Mouse (Mus musculus) forebrain, embryonic 13.5 days (tissue): ENCODE data around the gene Fkbp5. TPM values are rescaled to one million over a fixed set of nuclear protein-coding genes. Genes with fewer than 3 reads are reported as not detected.

Source experiments
- ATAC-seq: fragments of 200-750 bp; cut with Nextera tagmentation; 2 replicates; pipeline ENCODE4 v1.8.0; 2017
- H3K27ac ChIP-seq: fragments of 300-500 bp; sonication (generic); 2 replicates; pipeline ENCODE4 v1.5.1; 2015; ENCODE audit warnings: inconsistent platforms, mild to moderate bottlenecking, moderate library complexity
- H3K27me3 ChIP-seq: fragments of 300-500 bp; sonication (generic); 2 replicates; pipeline ENCODE4 v1.6.1; 2015; ENCODE audit warnings: mild to moderate bottlenecking, inconsistent platforms
- H3K36me3 ChIP-seq: fragments of 300-500 bp; sonication (generic); 2 replicates; pipeline ENCODE4 v1.6.1; 2015; ENCODE audit warnings: mild to moderate bottlenecking, inconsistent platforms; ENCODE audit not compliant: poor library complexity, severe bottlenecking
- H3K4me1 ChIP-seq: fragments of 300-500 bp; sonication (generic); 2 replicates; pipeline ENCODE4 v1.6.1; 2015; ENCODE audit warnings: inconsistent platforms
- H3K4me2 ChIP-seq: fragments of 300-500 bp; sonication (generic); 2 replicates; pipeline ENCODE4 v1.6.1; 2015; ENCODE audit warnings: inconsistent platforms, mild to moderate bottlenecking, moderate library complexity
- H3K4me3 ChIP-seq: fragments of 300-500 bp; sonication (generic); 2 replicates; pipeline ENCODE4 v1.5.1; 2015; ENCODE audit warnings: mild to moderate bottlenecking, inconsistent platforms
- H3K9ac ChIP-seq: fragments of 300-500 bp; sonication (generic); 2 replicates; pipeline ENCODE4 v1.6.1; 2015; ENCODE audit warnings: mild to moderate bottlenecking, inconsistent platforms
- H3K9me3 ChIP-seq: fragments of 300-500 bp; sonication (generic); replicated peaks from 2 replicates; pipeline ENCODE4 v1.6.1; 2016; ENCODE audit warnings: inconsistent platforms
- WGBS: fragments of 180-500 bp; shearing (Covaris S2); methylation state at CpG from one replicate; pipeline ENCODE4 v1.1.7; 2015; 5-methylcytosine and 5-hydroxymethylcytosine counted together
- polyA plus RNA-seq: library from polyadenylated mRNA; unstranded; fragments of >200 nt; fragmentation: Nextera tagmentation; extraction: Ambion mirVana; gene quantifications from 2 replicates; pipeline ENCODE4 v1.2.1, GENCODE M21; 2015

The Fkbp5 gene
- polyA plus RNA-seq, 1 experiment from 2014 or later = 29.4 TPM

DNA sequence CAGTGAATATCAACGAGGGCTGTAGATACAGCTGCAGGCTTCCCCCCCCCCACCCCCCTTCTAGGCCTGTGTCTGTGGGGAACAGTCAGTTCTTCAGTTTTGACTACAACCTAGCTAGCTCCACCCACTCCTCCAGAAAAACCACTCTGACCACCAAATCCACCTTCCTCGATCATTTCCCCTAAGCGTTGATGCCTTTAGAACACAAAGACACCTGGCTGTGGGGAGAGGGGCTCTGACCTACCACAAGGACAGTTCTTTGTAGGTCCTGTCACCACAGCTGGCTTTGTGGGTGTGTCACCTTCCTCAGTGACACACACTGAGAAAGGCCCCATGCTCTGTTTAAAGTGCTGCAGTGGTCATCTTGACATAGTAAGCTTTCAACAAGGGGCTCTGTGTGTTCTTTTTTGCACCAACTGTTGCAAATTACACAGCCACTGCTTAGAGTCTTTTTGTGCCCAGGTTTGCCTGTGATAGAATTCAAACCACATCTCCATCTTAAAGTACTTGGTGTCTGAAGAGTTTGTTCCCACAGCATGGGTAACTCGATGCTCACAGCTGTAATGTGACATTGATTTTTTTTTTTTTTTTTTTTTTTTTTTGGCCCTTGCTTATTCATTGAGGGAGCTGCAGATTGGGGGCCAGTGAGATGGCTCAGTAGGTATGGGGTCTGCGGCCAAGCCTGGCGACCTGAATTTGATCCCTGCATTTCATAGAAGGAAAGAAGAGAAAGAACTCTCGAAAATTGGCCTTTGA, 28.9 kb downstream of the Fkbp5 start:
- WGBS = 77% methylated on average over 7 of the region's 7 CpGs

DNA sequence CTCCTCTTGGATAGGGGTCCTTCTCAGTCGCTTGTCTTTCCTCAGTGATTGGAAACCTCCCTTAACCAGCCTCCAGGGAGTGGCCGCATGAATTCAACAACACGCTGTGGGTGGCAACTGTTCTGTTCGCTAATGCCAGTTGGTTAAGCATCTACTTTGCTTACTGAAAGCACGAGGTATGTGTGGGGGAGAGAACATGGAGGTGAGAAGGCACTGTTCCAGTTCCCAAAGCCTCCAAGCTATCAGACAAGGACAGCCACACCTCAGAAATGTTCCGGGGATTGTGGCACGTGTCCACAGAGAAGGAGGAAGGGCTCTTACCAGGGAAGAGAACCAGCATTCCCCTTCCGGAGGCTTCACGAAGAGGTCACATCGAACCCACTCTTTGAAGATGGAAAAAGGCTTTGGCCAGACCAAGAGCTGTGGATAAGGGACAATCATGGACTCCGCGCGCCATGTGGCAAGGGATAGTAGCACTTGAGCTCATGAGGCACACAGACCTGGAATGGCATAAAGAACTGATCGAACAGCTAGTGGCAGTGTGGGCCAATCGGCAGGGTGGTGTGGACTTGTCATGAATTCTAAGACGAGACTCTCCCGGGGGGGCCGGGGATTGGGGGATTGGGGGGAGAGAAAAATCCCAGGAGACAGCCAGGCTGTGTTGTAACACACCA, 29.6 kb downstream of the Fkbp5 start:
- H3K9me3 ChIP-seq = no peaks in the 10 kb centered on the region
- ATAC-seq = no peak

More for the DNA sequence above, 28.9 kb downstream of the Fkbp5 start:
- Histone ChIP-seq H3K4me3 (no peak overlapping the region), H3K9ac (no peak overlapping the region), H3K9me3 (no peaks in the 10 kb centered on the region), H3K36me3 (no peaks in the 10 kb centered on the region), H3K27me3 (no peaks in the 10 kb centered on the region), H3K4me1 (peaks cover 16% of the 10 kb centered on the region), H3K27ac (no peak overlapping the region), H3K4me2 (no peak overlapping the region)
- no peak for ATAC-seq

DNA sequence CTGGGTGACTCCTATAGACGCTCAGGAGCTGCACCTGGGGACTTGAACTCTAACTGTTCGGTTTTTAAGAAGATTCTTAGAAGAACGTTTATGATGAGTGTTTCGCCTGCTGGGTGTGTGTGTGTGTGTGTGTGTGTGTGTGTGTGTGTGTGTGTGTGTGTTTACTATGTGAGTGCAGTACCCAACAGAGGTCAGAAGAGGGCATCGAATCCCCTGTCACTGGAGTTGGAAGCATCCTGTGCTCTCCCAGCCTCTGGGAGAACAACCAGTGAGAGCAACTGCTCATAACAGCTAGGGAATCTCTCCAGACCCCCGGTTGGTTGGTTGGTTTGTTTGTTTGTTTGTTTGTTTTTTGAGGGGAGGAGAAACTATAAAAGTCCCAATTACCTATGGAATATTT, 30.6 kb downstream of the Fkbp5 start:
- no peak for ATAC-seq
- Histone ChIP-seq H3K9ac (no peak overlapping the region), H3K4me2 (peak overlapping the region; percentile 75), H3K9me3 (no peaks in the 10 kb centered on the region), H3K27ac (no peak overlapping the region), H3K4me1 (peaks cover 15% of the 10 kb centered on the region), H3K27me3 (no peaks in the 10 kb centered on the region), H3K4me3 (no peak overlapping the region), H3K36me3 (no peaks in the 10 kb centered on the region)
- WGBS = 77% methylated on average over 6 of the region's 6 CpGs

More for the DNA sequence above, 29.6 kb downstream of the Fkbp5 start:
- Histone ChIP-seq H3K27ac (no peak overlapping the region), H3K4me1 (peaks cover 16% of the 10 kb centered on the region), H3K4me2 (no peak overlapping the region), H3K4me3 (no peak overlapping the region), H3K9ac (no peak overlapping the region), H3K36me3 (no peaks in the 10 kb centered on the region), H3K27me3 (no peaks in the 10 kb centered on the region)
- WGBS = 94% methylated on average over 17 of the region's 18 CpGs

DNA sequence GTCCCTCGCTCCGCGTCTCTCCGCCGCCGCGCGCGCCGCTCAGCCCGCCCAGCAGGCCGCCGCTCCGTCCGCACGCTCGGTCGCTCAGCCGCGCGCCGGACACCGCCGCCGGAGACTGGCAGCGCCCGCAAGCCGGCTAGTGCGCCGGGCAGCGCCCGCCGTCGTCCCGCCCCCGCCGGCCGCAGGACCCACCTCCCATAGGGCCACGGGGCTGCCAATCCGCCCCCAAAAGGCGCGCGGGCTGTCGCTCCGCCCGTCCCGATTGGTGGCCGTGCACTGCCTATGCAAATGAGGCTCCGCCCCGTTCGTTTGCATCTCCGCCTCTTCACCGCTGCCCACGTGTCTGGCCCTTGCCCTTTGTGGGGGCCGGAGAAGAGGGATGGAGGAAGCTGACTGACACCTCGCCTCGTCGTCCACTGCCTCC, 31.3 kb downstream of the Fkbp5 start:
- Histone ChIP-seq H3K4me2 (peak overlapping the region; percentile 75), H3K27ac (peak overlapping the region; percentile 91), H3K9ac (peak overlapping the region; percentile 85), H3K9me3 (no peaks in the 10 kb centered on the region), H3K4me1 (peaks cover 12% of the 10 kb centered on the region), H3K4me3 (peak overlapping the region; percentile 89), H3K36me3 (no peaks in the 10 kb centered on the region), H3K27me3 (no peaks in the 10 kb centered on the region)
- under 1% methylated on average over 30 of the region's 58 CpGs for WGBS
- peak; percentile 99 for ATAC-seq

DNA sequence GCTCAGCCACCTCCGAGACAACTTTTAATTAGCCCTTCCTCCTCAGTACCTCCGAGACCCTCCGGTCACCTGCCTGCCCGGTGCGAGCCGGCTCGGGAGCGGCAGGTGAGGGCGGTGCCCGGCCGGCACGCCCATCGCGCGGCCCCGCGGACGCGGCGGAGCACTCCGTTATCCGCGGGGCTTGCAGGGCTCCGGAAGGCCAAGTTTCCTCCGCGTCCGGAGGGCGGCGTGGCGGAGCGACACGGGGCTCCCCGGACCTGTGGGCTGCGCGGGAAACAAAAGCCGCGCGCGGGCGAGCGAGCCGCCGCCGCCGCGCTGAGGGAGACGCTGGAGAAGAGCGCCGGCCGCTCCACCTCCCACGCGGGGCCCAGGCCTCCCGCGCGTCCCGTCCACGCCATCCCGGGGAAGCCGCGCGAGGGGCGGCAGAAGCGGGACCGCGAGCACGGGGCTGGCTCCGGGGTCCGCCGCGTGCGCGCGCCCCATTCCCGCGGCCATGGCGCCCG, 31.8 kb downstream of the Fkbp5 start:
- Histone ChIP-seq H3K27ac (peak overlapping the region; percentile 91), H3K9ac (peak overlapping the region; percentile 85), H3K4me3 (peak overlapping the region; percentile 89), H3K4me1 (peaks cover 12% of the 10 kb centered on the region), H3K9me3 (no peaks in the 10 kb centered on the region), H3K36me3 (no peaks in the 10 kb centered on the region), H3K4me2 (peak overlapping the region; percentile 75), H3K27me3 (no peaks in the 10 kb centered on the region)
- under 1% methylated on average over 54 of the region's 77 CpGs for WGBS
- ATAC-seq = peak; percentile 65

DNA sequence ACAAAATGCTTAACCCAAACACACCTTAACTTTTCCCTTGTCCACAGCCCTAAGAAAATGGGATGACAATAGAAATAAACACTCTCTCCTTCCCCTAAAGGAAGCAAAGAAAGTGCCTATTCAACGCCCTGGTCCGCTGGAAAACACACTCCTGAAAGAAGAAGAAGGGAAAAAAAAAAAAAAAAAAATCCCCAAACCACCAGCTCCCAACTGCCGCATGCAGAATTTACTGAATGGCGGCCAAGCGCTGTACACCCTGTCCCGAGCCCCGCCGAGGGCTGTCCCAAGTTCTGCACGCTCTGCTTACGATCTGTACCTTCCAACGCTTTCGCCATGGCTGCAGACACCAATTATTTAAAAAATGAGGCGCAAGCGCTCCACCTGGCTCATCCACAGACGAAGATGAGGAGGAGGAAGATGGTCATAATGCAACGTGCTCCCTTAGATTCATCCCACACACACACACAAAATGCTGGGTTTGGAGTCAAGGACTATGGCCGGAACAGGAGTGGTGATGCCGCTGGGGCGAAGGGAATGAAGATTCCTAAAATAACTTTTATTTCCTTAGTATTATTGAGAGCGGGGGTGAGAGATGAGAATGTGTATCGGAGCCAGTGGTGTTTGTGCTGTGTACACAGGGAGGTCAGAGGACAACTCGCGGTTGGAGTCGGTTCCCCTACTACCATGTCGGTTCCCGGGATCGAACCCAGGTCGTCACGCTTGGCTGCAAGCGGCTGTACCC, 32.5 kb downstream of the Fkbp5 start:
- 5% methylated on average over 30 of the region's 30 CpGs for WGBS
- no peak for ATAC-seq
- peak overlapping the region; percentile 91 for H3K27ac ChIP-seq
- H3K4me2 ChIP-seq = peak overlapping the region; percentile 75
- H3K27me3 ChIP-seq = no peaks in the 10 kb centered on the region
- H3K4me3 ChIP-seq = peak overlapping the region; percentile 89
- no peaks in the 10 kb centered on the region for H3K9me3 ChIP-seq
- peak overlapping the region; percentile 85 for H3K9ac ChIP-seq
- peaks cover 12% of the 10 kb centered on the region for H3K4me1 ChIP-seq
- no peaks in the 10 kb centered on the region for H3K36me3 ChIP-seq

DNA sequence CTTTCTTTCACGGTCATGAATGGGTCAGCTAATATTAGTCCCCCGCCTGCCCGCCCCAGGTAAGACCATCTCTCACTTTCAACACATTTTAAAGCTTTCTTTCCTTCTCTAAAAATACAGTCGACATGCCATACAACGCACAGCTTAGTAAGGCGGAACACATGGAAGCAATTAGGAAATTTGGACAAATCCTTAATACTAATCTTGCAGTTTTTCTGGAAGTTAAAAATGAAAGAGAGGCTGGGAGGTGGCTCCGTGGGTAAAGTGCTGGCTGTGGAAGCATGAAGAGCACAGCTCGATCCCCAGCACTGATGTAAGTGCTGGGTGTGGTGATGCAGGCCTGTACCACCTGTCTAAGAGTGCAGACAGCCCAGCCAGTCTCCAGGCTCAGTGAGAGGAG, 39.9 kb downstream of the Fkbp5 start:
- Histone ChIP-seq H3K36me3 (no peaks in the 10 kb centered on the region), H3K27ac (no peak overlapping the region), H3K4me1 (no peaks in the 10 kb centered on the region), H3K4me3 (no peak overlapping the region), H3K9me3 (no peaks in the 10 kb centered on the region), H3K4me2 (no peak overlapping the region), H3K9ac (no peak overlapping the region), H3K27me3 (no peaks in the 10 kb centered on the region)
- no peak for ATAC-seq
- WGBS = 92% methylated on average over 8 of the region's 8 CpGs

DNA sequence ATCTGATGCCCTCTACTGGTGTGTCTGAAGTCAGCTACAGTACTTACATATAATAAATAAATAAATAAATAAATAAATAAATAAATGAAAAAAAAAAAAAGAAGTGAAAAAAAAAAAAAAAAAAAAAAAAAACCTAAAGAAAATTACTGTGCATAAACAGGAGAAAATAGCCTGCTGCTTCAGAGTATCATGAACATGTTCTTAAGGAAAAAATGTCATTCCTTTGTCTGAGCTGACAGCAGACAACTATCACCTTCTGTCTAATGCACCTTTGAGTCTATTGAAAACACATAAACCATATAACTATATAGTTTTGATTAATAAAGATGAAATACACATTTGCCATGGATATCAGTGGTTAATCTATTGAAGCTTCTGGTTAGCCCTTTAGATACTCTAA, 40.9 kb downstream of the Fkbp5 start:
- no peak overlapping the region for H3K4me3 ChIP-seq
- H3K27ac ChIP-seq = no peak overlapping the region
- H3K9me3 ChIP-seq = no peaks in the 10 kb centered on the region
- no peaks in the 10 kb centered on the region for H3K36me3 ChIP-seq
- H3K27me3 ChIP-seq = no peaks in the 10 kb centered on the region
- H3K4me2 ChIP-seq = no peak overlapping the region
- ATAC-seq = no peak
- no peak overlapping the region for H3K9ac ChIP-seq
- no peaks in the 10 kb centered on the region for H3K4me1 ChIP-seq

DNA sequence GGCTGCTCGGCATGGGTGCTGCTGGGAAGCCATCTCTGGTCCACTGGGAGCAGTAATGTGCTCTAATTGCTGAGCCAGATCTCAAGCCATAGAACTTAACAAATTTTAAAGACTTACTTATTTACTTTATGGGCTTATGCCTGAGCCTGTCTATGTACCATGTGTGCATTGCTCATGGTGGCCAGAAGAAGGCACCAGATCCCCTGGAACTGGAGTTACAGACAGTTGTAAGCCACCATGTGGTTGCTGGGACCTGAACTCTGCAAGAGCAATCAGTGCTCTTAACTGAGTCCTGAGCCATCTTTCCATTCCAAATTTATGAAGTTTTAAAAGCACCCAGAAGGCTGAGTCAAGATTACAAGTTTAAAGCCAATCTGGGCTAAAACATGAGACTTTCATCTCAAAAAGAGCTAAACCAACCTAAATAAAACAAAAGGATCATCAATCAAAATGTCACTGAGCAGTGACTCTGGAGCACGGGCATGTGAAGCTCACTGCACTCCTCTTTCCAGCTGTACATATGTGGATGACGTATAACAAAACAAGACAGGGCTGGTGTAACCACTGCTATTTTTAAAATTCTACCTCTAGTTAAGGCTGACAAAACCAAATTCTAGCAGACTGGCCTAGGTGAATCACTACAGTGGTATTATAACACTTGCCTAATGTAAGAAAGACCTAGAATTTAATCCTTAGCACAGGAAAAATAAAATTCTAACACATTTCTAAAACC, 41.6 kb downstream of the Fkbp5 start:
- no peak for ATAC-seq
- no peaks in the 10 kb centered on the region for H3K4me1 ChIP-seq
- H3K9me3 ChIP-seq = no peaks in the 10 kb centered on the region
- H3K9ac ChIP-seq = no peak overlapping the region
- H3K27ac ChIP-seq = no peak overlapping the region
- no peak overlapping the region for H3K4me2 ChIP-seq
- no peak overlapping the region for H3K4me3 ChIP-seq
- H3K36me3 ChIP-seq = no peaks in the 10 kb centered on the region
- 91% methylated on average over 3 of the region's 3 CpGs for WGBS
- no peaks in the 10 kb centered on the region for H3K27me3 ChIP-seq

DNA sequence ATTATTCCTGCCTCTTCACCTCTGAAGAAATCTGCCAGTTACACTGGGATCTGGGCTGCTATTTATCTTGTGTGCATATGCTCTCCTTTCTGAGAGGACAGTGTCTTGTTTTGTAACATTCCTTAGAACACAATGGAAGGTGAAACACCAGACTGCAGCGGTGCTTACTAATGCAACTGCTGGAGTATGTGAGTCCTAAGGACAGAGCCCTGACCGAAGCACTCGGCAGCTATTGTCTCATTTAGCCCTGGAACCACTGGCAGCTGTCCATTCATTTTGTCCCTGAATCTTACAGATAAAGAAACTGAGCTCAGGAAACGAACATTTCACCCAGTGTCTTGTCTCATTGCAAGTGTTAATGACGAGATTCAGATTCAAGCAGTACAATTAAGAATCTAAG, 44.6 kb downstream of the Fkbp5 start:
- 55% methylated on average over 5 of the region's 5 CpGs for WGBS

DNA sequence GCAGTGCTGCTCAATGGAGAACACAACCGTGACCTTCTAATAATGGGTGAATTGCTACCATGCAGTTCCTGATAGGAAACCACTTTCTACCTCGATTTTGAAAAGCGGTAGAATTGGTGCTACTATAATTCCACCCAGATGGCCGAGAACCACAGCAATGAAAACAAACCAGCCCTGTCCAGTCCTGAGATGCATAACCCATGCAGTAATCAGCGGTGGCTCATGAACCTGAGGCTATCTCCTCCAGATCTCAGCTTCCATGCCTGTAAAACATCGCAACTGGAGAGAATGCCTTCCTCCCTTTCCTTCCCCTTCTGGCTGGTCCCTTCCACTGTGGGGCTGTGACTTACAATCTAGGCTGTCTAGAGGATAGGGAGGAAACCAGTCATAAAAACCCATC, 46.5 kb downstream of the Fkbp5 start:
- WGBS = 86% methylated on average over 6 of the region's 6 CpGs
- Histone ChIP-seq H3K27ac (no peak overlapping the region), H3K4me2 (no peak overlapping the region), H3K36me3 (no peaks in the 10 kb centered on the region), H3K4me3 (no peak overlapping the region), H3K4me1 (peaks cover 7% of the 10 kb centered on the region), H3K27me3 (no peaks in the 10 kb centered on the region), H3K9me3 (no peaks in the 10 kb centered on the region), H3K9ac (no peak overlapping the region)
- ATAC-seq = no peak

More for the DNA sequence above, 44.6 kb downstream of the Fkbp5 start:
- H3K27ac ChIP-seq = no peak overlapping the region
- H3K4me3 ChIP-seq = no peak overlapping the region
- no peak overlapping the region for H3K4me2 ChIP-seq
- no peaks in the 10 kb centered on the region for H3K27me3 ChIP-seq
- H3K9ac ChIP-seq = no peak overlapping the region
- peaks cover 7% of the 10 kb centered on the region for H3K4me1 ChIP-seq
- no peak for ATAC-seq
- no peaks in the 10 kb centered on the region for H3K9me3 ChIP-seq
- no peaks in the 10 kb centered on the region for H3K36me3 ChIP-seq
